Mouse (Mus musculus) lung, postnatal 25 days (tissue): Measurements from ENCODE around the gene Rpl24.

Source experiments
- DNase-seq: peaks from one replicate; pipeline ENCODE4 v3.0.0; 2022; ENCODE audit warnings: low spot score

Gene Rpl24

DNA sequence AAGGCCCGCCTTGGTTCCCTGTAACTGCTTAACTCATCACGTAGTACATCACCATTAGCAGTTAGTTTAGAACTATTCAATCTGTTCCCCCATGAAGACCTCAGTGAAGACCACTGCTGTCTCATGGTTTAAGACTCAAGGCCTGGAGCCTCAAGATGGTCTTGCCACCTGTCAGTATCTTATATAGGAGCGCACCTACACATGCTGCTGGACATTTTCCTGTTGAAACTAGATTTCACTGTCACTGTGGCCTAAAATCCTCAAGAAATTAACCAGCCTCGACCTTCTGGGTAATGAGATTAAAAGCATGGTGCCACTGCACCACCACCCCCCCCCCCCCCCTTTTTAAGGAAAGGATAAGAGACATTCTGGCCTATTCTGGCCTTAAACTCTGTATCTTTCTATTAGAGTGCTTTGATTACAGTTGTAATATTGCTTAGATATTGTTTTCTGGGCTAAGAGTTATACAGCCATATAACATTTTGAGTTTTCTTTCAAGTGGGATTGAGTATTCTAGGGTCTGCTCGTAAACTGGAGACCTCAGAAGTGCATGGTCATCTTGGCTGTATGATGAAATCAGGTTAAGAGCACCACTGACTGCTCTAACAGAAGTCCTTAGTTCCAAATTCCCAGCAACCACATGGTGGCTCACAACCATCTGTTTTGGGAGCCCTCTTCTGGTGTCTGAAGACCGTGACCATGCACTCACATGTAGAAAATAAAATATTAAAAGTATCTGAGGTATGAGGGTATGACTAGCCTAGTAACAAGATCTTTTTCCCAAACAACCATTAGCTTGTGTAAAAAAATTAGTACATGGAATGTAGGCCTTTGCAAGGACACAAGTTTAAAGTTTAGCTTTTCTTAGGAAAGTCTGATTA, 5.9 kb downstream of the Rpl24 start:
- DNase-seq = no peak

DNA sequence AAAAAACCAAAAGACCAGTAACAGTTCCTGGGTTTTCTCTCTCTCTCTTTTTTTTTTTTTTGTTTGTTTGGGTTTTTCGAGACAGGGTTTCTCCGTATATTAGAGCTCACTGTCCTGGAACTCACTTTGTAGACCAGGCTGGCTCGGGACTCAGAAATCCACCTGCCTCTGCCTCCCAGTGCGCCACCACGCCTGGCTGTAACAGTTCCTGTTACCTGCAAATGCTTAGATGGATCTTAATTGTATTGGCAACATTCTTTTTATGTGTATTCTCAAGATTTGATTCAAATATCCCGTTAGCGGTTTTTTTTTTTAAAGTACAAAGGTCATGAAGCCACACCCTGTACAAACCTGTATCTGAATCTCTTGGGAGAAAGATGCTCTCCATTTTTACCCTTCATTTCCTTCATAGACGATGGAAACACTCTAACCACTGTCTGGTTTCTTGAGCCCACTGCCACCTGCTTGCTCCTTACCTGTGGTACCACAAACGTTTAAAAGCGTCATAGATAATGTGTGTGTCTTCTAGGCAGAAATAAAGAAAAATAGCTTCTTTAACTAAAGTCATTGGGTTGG, 6.6 kb downstream of the Rpl24 start:
- no peak for DNase-seq

DNA sequence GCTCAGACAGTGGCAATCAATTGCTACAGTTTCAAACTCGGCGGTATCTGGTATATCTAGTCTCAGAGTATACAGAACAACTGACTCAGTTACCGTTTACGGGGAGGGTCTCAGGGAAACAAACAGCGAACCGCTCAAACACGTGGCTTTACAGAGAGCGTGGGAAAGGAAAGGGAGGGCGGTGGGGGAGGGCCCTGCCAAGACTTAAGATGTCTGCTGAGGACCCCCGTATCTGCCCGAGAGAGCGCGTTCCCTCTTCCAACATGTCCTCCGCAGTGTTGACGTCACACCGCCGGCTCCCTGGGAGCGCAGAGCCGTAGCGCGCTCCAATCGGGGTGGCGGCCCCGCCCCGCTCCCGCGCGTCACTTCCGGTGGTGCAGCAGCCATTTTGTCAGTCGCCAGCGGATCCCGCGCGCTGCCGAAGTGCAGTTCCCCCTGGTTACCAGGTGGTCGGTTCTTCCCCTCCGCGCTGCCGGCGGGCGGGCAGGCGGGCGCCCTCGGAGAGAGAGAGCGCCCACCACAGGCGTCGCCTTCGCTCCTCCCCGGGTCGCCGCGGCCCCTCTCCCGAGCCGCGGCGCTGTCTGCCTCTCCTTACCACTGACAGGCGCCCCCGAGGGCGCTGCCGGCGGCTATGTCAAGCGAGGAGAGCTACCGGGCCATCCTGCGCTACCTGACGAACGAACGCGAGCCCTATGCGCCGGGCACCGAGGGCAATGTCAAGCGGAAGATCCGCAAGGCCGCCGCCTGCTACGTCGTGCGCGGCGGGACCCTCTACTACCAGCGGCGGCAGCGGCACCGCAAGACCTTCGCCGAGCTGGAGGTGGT, 7.6 kb downstream of the Rpl24 start, which contains the start of gene Zbtb11:
Gene Zbtb11 (plus strand): TSS at position 453 of the 825 bp plus-strand sequence.
- peak; percentile 99 for DNase-seq

DNA sequence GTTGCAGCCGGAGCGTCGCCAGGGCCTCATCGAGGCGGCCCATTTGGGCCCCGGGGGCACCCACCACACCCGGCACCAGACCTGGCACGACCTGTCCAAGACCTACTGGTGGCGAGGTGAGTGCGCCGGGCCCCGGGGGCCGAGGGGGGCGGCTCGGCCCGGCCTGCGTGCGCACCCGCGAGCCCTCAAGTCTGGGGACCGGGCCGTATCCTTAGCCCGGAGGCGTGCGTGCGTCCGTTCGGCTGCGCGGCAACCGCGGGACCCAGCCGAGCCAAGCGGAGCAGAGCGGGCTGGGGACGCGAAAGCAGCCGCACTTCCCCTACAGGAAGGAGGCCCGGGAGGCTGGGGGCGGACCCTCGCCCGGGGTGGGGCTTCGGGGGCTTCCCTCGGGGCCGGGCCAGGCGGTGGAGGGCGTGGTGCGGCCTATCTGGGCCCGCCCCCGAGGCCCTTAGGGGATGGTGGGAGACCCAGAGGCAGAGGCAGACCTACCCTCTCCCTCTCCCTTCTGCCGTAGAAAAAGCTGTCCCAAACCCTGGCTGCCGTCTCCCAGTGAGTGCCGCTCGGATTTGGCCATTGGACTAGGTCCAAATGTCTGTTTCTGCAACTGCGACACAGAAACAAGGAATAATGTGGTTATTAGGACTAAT, 8.3 kb downstream of the Rpl24 start:
- peak; percentile 92 for DNase-seq

DNA sequence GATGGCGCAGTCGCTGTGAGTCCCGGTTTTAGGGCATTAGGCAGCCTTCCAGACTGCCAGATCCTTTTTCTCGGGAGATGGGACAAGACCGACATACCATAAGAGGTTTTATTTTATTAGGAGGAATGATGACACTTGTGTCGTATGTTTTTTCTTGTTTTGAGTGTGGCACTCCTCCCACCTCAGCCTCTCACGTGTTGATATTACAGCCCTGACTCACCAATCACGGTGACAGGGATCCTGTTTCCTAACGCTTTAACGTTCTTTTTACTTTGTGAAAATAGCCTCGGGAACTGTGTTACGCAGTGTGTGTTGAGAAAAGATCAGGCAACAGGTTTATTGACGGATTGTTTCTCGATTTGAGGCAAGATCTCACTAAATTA, 8.8 kb downstream of the Rpl24 start:
- peak; percentile 61 for DNase-seq

DNA sequence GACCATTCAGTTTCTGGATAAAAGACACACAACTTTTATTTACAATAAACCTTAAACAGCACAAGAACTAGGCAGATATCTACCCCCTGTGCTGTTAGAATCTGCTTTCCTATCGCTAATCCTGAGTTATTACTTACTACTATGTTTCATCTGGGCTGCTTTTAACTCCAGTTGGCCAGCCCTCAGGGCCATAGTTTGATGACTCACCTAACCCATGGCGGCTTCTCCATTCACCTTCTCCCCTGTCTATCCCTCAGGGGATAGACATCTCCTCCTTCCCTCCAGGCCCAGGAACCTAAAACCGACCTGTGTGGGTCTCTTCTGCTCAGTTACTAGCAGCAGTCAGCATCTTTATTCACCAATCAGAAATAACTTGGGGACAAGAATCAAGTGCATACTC, 19.9 kb downstream of the Rpl24 start:
- DNase-seq = no peak

DNA sequence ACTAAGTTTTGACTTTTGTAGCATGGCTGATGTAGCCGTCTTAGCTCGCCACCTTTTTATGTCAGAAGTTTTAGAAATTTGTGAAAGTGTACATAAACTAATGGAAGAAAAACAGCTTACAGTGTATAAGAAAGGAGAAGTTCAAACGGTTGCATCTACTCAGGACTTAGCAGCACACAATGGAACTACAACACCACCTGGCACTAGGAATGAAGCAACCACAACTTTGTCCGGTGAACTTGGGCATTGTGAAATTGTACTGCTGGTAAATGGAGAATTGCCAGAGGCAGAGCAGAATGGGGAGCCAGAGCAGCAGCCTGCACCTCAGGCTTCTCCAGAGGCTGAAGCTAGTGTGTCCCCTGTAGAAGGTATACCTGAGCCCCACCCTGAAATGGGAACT, 24.2 kb downstream of the Rpl24 start:
- peak; percentile 13 for DNase-seq

DNA sequence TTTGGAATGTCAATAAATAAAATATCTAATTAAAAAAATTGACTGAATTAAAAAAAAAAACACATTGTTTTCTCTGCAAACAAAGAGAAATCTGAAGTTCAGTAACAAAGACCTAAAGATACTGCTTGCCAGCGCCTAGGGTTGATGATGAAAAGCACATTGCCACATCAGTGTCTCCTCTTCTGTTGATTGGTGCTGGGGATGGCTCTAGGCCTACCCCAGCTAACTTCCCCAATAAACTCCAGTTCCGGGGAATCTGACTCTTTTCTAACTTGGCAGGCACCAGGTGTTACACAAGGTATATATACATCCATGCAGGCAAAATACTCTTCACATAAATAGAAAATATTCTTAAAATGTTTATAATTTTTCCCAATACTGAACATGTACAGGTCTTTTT, 28.2 kb downstream of the Rpl24 start:
- no peak for DNase-seq

DNA sequence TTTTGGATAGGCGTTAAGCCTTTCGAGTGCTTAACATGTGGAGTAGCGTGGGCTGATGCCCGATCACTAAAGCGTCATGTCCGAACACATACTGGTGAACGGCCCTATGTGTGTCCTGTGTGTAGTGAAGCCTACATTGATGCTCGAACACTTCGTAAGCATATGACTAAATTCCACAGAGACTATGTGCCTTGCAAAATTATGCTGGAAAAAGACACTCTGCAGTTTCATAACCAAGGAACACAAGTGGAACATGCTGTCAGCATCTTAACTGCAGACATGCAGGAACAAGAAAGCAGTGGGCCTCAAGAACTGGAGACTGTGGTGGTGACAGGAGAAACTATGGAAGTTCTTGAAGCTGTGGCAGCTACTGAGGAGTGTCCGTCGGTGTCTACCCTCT, 40.7 kb downstream of the Rpl24 start:
- no peak for DNase-seq

DNA sequence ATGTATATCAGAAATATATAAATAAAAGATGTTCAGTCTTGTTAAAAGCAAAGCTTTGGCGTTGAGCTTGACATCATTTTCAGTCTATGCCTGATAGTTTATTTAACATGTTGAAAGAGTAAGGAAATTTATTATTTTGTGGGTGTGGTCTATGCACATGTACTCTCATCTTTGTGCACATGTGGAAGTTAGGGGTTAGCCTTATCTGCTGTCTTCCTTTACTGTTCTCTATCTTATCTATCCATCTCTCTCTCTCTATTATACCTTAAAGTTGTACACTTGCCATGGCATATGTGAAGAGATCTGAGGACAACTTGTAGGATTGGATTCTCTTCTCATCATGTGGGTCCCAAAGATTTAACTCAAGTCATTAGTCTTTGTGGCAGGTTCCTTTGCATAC, 42.8 kb downstream of the Rpl24 start:
- no peak for DNase-seq

DNA sequence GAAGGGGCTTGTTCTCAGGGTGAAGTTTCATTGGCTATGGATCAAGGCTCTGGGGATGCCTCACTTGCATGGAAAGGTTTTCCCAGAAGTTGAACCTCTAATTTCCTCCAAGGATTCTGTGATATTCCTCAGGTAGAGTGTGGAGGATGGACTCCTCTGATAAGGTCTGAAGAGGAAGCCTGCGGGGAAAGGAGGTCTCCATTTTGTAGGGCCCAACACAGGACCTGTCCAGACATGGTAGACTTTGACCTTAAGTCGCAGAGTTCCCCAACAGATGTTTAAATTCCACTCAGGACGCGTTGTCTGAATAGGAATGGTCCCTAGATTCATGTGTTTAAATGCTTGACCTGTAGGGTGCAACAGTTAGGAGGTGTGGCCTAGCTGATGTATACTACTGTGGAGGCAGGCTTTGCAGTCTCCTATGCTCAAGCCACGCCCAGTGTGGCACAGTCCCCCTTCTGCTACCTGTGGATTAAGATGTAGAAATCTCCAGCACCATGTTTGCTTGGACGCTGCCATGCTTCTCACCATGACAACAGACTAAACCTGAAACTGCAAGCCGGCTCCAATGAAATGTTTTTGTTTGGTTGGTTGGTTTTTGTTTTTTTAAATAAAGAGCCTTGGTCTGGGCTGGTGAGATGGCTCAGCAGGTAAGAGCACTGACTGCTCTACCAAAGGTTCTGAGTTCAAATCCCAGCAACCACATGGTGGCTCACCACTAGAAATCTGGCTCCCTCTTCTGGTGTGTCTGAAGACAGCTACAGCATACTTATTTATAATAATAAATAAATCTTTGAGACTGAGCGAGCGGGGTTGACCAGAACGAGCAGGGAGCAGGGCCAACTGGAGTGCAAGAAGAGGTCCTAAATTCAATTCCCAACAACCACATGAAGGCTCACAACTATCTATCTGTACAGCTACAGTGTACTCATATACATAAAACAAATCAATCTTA, 47.0 kb downstream of the Rpl24 start:
- DNase-seq = no peak

DNA sequence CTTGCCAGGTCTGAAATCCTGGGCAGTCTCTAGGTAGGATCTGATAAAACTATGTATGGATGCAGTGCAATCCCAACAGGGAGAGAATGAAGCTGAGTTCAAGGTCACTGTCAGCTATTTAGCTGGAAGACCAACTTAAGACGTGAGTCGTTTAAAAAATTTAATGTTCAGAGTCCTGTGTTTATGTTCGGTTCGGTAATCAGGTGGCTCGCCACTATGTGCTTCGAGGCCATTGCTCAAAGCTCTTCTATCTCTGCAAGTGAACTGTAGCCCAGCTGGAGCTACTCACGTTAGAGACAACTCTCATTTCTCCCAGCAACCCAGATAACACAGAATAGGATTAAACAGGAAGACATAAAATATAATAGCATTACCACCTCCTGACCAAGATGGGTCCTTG, 48.0 kb downstream of the Rpl24 start:
- no peak for DNase-seq

DNA sequence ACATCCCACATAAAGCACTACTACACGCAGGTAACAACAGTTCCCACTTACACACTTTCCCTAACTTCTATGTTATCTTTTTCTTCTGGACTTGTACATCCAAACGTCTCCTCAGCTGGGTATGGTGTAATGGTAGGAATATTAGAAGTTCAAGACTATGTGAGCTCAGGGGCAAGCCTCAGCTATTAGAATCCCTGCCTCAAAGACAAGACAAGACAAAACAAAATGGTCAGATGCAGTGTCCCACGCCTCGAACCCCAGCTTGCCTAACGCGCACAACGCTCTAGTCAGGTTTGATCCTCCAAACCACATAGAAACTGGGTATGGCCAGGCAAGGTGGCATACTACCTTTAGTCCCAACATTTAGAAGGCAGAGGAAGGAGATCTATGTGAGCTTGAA, 53.6 kb downstream of the Rpl24 start:
- no peak for DNase-seq
